Mouse (Mus musculus): Measurements from ENCODE around the gene Wnt3a. TPM values are rescaled to one million over a fixed set of nuclear protein-coding genes. Genes with fewer than 3 reads are reported as not detected.

The Wnt3a gene
- polyA plus RNA-seq (2015; fragmentation: Nextera tagmentation; extraction: Ambion mirVana): 1.2 and 2.2 TPM in 2 replicates

GRCm38 (mm10) chr11:59290702-59291303 lies at the start of gene Wnt3a:
Gene Wnt3a (minus strand): TSS chr11:59290752.
- no peaks in the 10 kb centered on the region for H3K9me3 ChIP-seq
- 2% methylated on average over 46 of the region's 60 CpGs for WGBS
- no peaks in the 10 kb centered on the region for H3K36me3 ChIP-seq
- ATAC-seq (replicated peaks): no peak
- peaks cover 18% of the 10 kb centered on the region for H3K4me1 ChIP-seq
- peaks cover 83% of the 10 kb centered on the region for H3K27me3 ChIP-seq
- peak within 1 kb of the TSS; percentile 22 for H3K4me3 ChIP-seq
- H3K27ac ChIP-seq (replicated peaks): no peak within 1 kb of the TSS
- H3K9ac ChIP-seq (replicated peaks): no peak within 1 kb of the TSS; the same call in 1 of the 2 replicates
- H3K4me2 ChIP-seq (replicated peaks): peak within 1 kb of the TSS; percentile 36

- ATAC-seq (replicated peaks): no peak
- Histone ChIP-seq H3K4me3 (no peak overlapping the region), H3K9ac (replicated peaks) (no peak overlapping the region), H3K4me2 (replicated peaks) (no peak overlapping the region), H3K4me1 (no peaks in the 10 kb centered on the region), H3K27me3 (0 out of 2 replicates have a peak, but pooled peaks cover 3% of the 10 kb centered on the region), H3K27ac (replicated peaks) (no peak overlapping the region), H3K9me3 (no peaks in the 10 kb centered on the region), H3K36me3 (no peaks in the 10 kb centered on the region)
- WGBS: 95% methylated on average over 2 of the region's 2 CpGs
These were observed 48.2 kb upstream of the Wnt3a start for GRCm38 (mm10) chr11:59338736-59339120.

GRCm38 (mm10) chr11:59337955-59338735 lies 47.6 kb upstream of the Wnt3a start:
- Histone ChIP-seq H3K27me3 (0 out of 2 replicates have a peak, but pooled peaks cover 3% of the 10 kb centered on the region), H3K4me1 (no peaks in the 10 kb centered on the region), H3K9ac (replicated peaks) (no peak overlapping the region), H3K27ac (replicated peaks) (no peak overlapping the region), H3K36me3 (no peaks in the 10 kb centered on the region), H3K4me2 (replicated peaks) (no peak overlapping the region), H3K9me3 (no peaks in the 10 kb centered on the region), H3K4me3 (no peak overlapping the region)
- 69% methylated on average over 13 of the region's 13 CpGs for whole genome bisulfite sequencing
- ATAC-seq (replicated peaks): no peak

GRCm38 (mm10) chr11:59336381-59336780 lies 45.8 kb upstream of the Wnt3a start:
- no peak overlapping the region for H3K9ac ChIP-seq (replicated peaks)
- H3K9me3 ChIP-seq: no peaks in the 10 kb centered on the region
- H3K4me3 ChIP-seq: no peak overlapping the region
- ATAC-seq (replicated peaks): no peak
- no peak overlapping the region for H3K27ac ChIP-seq (replicated peaks)
- WGBS: 27% methylated on average over 1 of the region's 1 CpGs
- 0 out of 2 replicates have a peak, but pooled peaks cover 3% of the 10 kb centered on the region for H3K27me3 ChIP-seq
- no peaks in the 10 kb centered on the region for H3K36me3 ChIP-seq
- H3K4me2 ChIP-seq (replicated peaks): no peak overlapping the region
- H3K4me1 ChIP-seq: no peaks in the 10 kb centered on the region

GRCm38 (mm10) chr11:59335942-59336341 lies 45.4 kb upstream of the Wnt3a start:
- Histone ChIP-seq H3K27ac (replicated peaks) (no peak overlapping the region), H3K4me1 (no peaks in the 10 kb centered on the region), H3K27me3 (0 out of 2 replicates have a peak, but pooled peaks cover 3% of the 10 kb centered on the region), H3K4me2 (replicated peaks) (no peak overlapping the region), H3K9ac (replicated peaks) (no peak overlapping the region), H3K9me3 (no peaks in the 10 kb centered on the region), H3K4me3 (no peak overlapping the region), H3K36me3 (no peaks in the 10 kb centered on the region)
- WGBS: 64% methylated on average over 2 of the region's 2 CpGs
- no peak for ATAC-seq (replicated peaks)

GRCm38 (mm10) chr11:59335150-59335549 lies 44.6 kb upstream of the Wnt3a start:
- Histone ChIP-seq H3K4me1 (0 out of 2 replicates have a peak, but pooled peaks cover 1% of the 10 kb centered on the region), H3K27me3 (0 out of 2 replicates have a peak, but pooled peaks cover 3% of the 10 kb centered on the region), H3K9me3 (no peaks in the 10 kb centered on the region), H3K9ac (replicated peaks) (no peak overlapping the region), H3K4me3 (no peak overlapping the region), H3K27ac (replicated peaks) (no peak overlapping the region), H3K36me3 (no peaks in the 10 kb centered on the region), H3K4me2 (replicated peaks) (no peak overlapping the region)
- 83% methylated on average over 4 of the region's 4 CpGs for WGBS
- no peak for ATAC-seq (replicated peaks)

GRCm38 (mm10) chr11:59332938-59333337 lies 42.4 kb upstream of the Wnt3a start:
- H3K9ac ChIP-seq (replicated peaks): no peak overlapping the region
- WGBS: 32% methylated on average over 9 of the region's 9 CpGs

GRCm38 (mm10) chr11:59331167-59331869 lies 40.8 kb upstream of the Wnt3a start:
- H3K4me3 ChIP-seq: no peak overlapping the region
- H3K9me3 ChIP-seq: no peaks in the 10 kb centered on the region
- WGBS: 85% methylated on average over 16 of the region's 16 CpGs
- peaks cover 12% of the 10 kb centered on the region; the same call in 1 of the 2 replicates for H3K4me1 ChIP-seq
- no peak overlapping the region for H3K9ac ChIP-seq (replicated peaks)
- no peak for ATAC-seq (replicated peaks)
- H3K27me3 ChIP-seq: 0 out of 2 replicates have a peak, but pooled peaks cover 3% of the 10 kb centered on the region
- H3K4me2 ChIP-seq (replicated peaks): no peak overlapping the region
- H3K36me3 ChIP-seq: no peaks in the 10 kb centered on the region
- no peak overlapping the region for H3K27ac ChIP-seq (replicated peaks)

More at GRCm38 (mm10) chr11:59332938-59333337, 42.4 kb upstream of the Wnt3a start:
- ATAC-seq (replicated peaks): no peak
- Histone ChIP-seq H3K9me3 (no peaks in the 10 kb centered on the region), H3K4me3 (no peak overlapping the region), H3K27ac (replicated peaks) (no peak overlapping the region), H3K36me3 (no peaks in the 10 kb centered on the region), H3K4me1 (peaks cover 12% of the 10 kb centered on the region; the same call in 1 of the 2 replicates), H3K4me2 (replicated peaks) (no peak overlapping the region), H3K27me3 (0 out of 2 replicates have a peak, but pooled peaks cover 3% of the 10 kb centered on the region)

- peak; percentile 26; the same call in 1 of the 2 replicates for ATAC-seq (replicated peaks)
- Histone ChIP-seq H3K27ac (replicated peaks) (no peak overlapping the region), H3K4me2 (replicated peaks) (no peak overlapping the region), H3K27me3 (0 out of 2 replicates have a peak, but pooled peaks cover 3% of the 10 kb centered on the region), H3K9ac (replicated peaks) (no peak overlapping the region), H3K9me3 (no peaks in the 10 kb centered on the region), H3K4me1 (peaks cover 12% of the 10 kb centered on the region; the same call in 1 of the 2 replicates), H3K4me3 (no peak overlapping the region), H3K36me3 (no peaks in the 10 kb centered on the region)
- 41% methylated on average over 5 of the region's 5 CpGs for WGBS
These were observed 40.0 kb upstream of the Wnt3a start for GRCm38 (mm10) chr11:59330560-59330959.

GRCm38 (mm10) chr11:59329616-59330015 lies 39.1 kb upstream of the Wnt3a start:
- 5% methylated on average over 6 of the region's 6 CpGs for WGBS
- Histone ChIP-seq H3K9me3 (no peaks in the 10 kb centered on the region), H3K4me1 (peaks cover 12% of the 10 kb centered on the region; the same call in 1 of the 2 replicates), H3K4me3 (no peak overlapping the region), H3K36me3 (no peaks in the 10 kb centered on the region), H3K4me2 (replicated peaks) (no peak overlapping the region), H3K27ac (replicated peaks) (no peak overlapping the region), H3K27me3 (0 out of 2 replicates have a peak, but pooled peaks cover 3% of the 10 kb centered on the region), H3K9ac (replicated peaks) (no peak overlapping the region)
- no peak; the same call in 1 of the 2 replicates for ATAC-seq (replicated peaks)

- Histone ChIP-seq H3K4me1 (peaks cover 12% of the 10 kb centered on the region; the same call in 1 of the 2 replicates), H3K36me3 (no peaks in the 10 kb centered on the region), H3K27ac (replicated peaks) (no peak overlapping the region), H3K9me3 (no peaks in the 10 kb centered on the region), H3K4me2 (replicated peaks) (no peak overlapping the region), H3K4me3 (no peak overlapping the region), H3K9ac (replicated peaks) (no peak overlapping the region), H3K27me3 (no peaks in the 10 kb centered on the region)
- WGBS: 91% methylated on average over 18 of the region's 18 CpGs
- ATAC-seq (replicated peaks): no peak
These were observed 37.1 kb upstream of the Wnt3a start for GRCm38 (mm10) chr11:59327625-59328024.
